Mouse (Mus musculus) ZHBTc4 (cell line): ENCODE results near the gene Usp19.

Source experiments
- DNase-seq: peaks from one replicate; pipeline ENCODE4 v3.0.0-alpha.2; 2011; ENCODE audit warnings: low read depth, low spot score

Usp19 gene

GRCm38 (mm10) chr9:108494146-108494825 lies 3.9 kb downstream of the Usp19 start:
- DNase-seq, result no peak

DNA sequence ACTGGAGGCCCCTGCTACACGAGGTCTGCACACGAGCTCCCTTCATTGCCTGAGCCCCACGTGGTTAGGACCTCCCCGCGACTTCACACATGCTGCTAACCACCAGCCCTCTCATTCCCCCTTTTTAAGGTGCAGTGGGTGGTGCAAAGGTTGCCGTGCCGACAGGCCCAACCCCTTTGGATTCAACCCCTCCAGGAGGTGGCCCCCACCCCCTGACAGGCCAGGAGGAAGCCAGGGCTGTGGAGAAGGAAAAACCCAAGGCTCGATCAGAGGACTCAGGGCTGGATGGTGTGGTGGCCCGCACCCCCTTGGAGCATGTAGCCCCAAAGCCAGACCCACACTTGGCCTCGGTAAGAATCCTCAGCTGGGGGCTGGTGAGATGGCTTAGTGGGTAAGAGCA lies 4.5 kb downstream of the Usp19 start:
- DNase-seq, result no peak

DNA sequence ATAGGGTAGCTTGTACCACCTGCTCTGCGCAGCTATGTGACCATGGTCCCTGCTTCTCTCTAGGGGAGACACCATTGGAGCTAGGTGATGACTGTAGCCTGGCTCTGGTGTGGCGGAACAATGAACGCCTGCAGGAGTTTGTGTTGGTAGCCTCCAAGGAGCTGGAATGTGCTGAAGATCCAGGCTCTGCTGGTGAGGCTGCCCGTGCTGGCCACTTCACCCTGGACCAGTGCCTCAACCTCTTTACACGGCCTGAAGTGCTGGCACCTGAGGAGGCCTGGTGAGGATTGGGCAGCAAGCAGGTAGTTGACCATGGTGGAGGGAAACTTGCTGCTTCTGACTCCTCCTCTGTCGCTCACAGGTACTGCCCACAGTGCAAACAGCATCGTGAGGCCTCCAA lies 8.8 kb downstream of the Usp19 start:
- no peak for DNase-seq

- no peak for DNase-seq
These were observed 9.5 kb downstream of the Usp19 start for GRCm38 (mm10) chr9:108499943-108500342.

DNA sequence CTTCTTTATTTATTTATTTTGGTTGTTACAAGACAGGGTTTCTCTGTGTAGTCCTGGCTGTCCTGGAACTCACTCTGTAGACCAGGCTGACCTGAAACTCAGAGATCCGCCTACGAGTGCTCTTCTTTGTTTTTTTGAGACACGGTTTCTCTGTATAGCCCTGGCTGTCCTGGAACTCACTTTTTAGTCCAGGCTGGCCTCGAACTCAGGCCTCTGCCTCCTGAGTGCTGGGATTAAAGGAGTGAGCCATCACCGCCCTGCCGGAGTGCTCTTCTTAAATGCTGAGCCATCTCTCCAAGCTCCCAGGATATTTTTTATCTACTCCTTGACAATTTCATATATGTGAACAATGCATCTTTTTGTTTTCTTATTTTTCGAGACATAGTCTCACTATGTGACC lies 16.5 kb downstream of the Usp19 start:
- no peak for DNase-seq

DNA sequence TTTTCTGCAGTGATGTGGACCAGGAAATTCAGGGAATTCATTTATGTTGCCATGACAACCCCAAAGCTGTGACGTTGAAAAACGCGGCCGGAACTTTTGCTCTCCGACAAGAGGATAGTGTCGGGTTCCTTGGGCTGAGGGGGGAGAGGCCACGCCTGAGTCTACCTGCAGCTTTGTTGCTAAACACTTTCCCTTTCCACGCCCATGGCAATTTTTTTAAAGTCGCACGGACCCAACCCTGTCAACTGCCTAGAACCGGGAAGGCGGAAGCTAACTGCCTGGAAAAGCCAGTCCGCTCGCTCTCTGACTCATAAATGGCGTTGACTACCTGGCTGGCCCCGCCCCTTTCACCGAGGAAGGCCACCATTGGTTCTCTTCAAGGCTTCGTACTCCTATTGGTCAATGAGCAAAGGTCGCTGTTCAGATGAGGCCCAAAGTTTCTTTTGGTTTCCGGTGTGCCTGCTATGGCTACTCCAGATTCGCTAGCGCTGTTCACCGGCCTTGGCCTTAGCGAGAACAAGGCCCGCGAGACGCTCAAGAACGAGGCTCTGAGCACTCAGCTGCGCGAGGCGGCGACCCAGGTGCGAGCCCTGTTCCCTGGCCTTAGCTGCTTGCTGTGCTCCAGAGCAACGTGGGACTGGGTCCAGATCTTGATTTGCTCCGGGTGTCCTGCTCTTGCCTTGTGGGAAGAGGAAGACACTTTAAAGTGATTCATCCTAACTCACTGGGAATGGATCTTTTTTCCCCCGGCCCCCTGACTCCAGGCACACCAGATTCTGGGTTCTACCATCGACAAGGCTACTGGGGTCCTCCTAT lies 17.4 kb downstream of the Usp19 start, which contains the start of gene Qars:
Gene Qars, plus strand, starts transcription at position 88 of the 816 bp plus-strand sequence.
- DNase-seq, result peak; percentile 99

DNA sequence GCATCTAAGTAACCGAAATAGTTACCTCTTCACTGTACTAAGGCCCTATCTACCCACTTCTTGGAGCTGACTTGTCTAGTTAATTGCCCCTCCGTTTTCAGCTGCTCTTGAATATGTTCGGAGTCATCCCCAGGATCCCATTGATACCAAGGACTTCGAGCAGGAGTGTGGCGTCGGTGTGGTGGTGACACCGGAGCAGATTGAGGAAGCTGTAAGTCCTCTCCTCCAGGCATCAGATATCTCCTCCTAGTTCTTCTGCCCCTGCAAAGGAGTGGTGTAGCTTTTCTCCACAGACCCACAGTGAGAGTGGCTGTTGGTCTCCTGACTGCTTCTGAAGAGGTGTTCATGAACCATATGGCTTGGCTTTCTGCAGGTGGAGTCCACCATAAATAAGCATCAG lies 18.4 kb downstream of the Usp19 start:
- DNase-seq, result no peak

GRCm38 (mm10) chr9:108516380-108517251 lies 26.2 kb downstream of the Usp19 start, which contains the start of gene Qrich1:
Gene Qrich1 (plus strand): TSS chr9:108516806.
- peak; percentile 98 for DNase-seq

DNA sequence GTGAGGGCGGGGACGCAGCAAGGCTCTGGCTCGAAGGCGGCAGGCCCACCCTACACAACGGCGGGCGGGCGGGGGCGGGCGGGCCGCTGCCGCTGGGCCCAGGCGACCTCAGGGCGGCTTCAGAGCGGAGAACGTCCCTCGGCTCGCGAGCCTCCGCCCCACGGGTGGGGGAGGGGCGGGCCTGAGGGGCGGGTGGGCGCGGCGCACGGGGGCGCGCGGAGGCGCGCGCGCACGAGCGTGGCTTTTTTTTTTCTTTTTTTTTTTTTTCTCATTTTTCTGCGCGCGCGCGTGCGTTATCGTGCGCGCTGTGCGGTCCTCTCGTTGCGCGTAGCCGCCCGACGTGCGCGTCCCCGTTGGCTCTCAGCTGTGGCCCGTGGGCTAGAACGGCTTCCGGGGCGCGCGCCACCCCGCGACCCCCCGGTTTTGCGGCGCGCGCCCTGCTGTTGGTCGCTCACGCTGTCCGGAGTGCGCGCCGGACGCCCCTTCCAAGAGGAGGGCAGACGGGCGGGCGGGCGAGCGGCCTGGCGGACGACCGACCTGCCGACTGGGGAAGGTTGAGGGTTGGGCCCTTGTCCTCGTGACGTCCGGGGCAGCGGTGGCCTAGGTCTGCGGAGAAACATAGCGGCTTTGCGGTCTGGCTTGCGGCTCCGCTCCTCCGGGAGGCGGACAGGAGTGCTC lies 27.0 kb downstream of the Usp19 start:
- DNase-seq, result peak; percentile 94

DNA sequence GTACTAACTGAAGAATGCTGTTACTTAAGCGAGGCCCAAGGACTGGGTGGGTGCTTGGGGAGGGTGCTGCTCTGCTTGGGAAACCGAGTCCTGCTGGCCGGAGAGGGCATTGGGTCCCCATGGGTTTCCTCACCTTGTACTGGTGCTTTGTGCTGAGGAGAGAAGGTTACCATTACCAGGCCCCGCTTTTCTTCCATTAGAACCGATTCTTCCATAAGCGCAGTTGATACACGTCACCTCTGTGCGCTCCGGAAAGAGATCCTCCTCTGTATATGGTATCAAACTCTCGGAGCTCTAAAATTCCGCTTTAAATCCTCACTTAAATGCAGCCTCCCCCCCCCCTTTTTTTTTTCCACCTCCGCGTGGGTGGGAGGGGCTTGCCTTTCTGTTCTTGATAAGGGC lies 27.5 kb downstream of the Usp19 start:
- DNase-seq, result peak; percentile 79

- no peak for DNase-seq
These were observed 31.2 kb downstream of the Usp19 start for GRCm38 (mm10) chr9:108521604-108522003.

GRCm38 (mm10) chr9:108523341-108523740 lies 32.9 kb downstream of the Usp19 start:
- DNase-seq, result no peak

DNA sequence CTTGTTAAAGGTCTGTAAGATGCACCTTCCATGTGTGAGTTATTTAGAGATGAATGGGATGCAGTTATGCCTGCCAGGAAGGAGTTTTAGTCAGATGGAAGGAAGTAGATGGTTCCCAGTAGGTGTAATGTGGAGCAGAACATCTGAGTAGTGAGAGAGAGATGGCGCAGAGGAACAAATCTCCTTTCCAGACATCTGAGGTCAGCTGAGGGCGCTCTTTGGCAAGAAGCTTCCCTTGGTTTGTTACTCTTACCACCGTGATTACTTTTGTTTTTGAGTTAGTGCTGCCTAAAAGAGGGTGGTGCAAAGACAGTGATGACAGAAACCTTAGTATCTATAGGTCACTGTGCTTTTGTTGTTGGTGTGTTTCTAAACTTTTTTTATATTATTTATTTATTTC lies 35.0 kb downstream of the Usp19 start:
- DNase-seq, result no peak

DNA sequence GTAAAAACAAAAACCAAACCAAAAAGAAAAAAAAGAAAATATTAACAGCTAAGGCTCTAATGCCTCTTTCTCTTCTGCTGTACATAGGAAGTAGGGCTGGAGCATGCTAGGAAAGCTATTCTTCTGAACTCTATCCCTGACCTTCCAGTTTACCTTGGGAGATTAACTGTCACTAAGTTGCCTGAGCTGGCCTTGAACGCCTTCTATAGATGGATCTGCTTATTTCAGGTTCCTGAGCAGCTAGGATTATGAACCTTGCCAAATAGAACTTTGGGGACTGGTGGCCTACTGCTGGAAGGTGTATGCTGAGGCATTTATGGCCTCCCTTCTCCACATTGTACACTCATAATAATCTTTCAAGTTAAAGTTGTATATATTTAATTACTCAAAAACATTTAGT lies 40.6 kb downstream of the Usp19 start:
- DNase-seq, result no peak

GRCm38 (mm10) chr9:108531496-108531895 lies 41.1 kb downstream of the Usp19 start:
- no peak for DNase-seq

GRCm38 (mm10) chr9:108540846-108541245 lies 50.4 kb downstream of the Usp19 start:
- no peak for DNase-seq

DNA sequence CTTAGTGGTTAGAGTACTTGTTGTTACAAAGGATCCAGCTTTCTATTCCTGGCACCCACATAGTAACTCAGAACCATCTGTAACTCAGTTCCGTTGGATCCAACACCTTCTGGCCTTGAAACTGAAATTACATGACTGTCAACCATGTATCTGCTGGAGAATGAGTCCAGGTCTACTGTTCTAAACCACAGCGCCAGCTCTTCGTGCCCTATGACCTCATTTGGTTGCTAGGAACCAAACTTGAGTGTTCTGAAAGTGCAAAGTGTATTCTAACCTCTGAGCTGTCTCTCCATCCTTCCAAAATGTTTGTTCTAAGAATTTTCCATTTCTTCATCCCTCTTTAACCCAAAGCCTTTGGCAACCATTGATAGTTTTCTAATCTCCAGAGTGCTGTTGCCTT lies 55.6 kb downstream of the Usp19 start:
- DNase-seq, result no peak

DNA sequence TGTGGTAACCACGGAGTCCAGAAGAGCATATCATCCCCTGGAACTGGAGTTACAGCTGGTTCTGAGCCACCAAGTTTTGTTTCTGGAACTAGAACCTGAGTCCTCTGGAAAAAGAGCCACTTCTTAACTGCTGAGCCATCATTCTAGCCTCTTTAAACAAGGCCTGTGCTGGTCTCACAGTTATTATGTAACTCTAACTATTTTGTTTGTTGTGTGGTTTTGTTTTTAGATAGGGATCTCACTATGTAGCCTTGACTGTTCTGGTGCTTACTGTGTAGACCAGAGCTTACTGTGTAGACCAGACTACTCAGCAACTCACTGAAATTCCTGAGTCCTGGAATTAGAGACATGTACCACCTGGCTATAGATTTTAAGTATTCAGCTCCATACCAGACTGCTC lies 56.5 kb downstream of the Usp19 start:
- DNase-seq, result no peak
